Mouse (Mus musculus) thymus, postnatal 25 days (tissue): ENCODE measurements at regions not wholly inside any gene's neighbourhood (a gene's known extent, or its start where the extent isn't known, plus 50 kb on each side); places are given as distances from the start of the nearest gene placed in this dataset.

ENCODE experiments used
- DNase-seq: peaks from one replicate; pipeline ENCODE4 v3.0.0; 2022

GRCm38 (mm10) chr5:64463570-64463969 lies 307.5 kb downstream of the Tbc1d1 start:
- no peak for DNase-seq

GRCm38 (mm10) chr5:64466320-64466719 lies 310.2 kb downstream of the Tbc1d1 start:
- DNase-seq, result no peak

- no peak for DNase-seq
Observed at GRCm38 (mm10) chr5:64467856-64468255, 311.8 kb downstream of the Tbc1d1 start.

GRCm38 (mm10) chr5:64468307-64468706 lies 312.2 kb downstream of the Tbc1d1 start:
- no peak for DNase-seq

GRCm38 (mm10) chr5:64472008-64472407 lies 315.9 kb downstream of the Tbc1d1 start:
- DNase-seq, result no peak

- no peak for DNase-seq
Observed at GRCm38 (mm10) chr5:64472415-64472814, 316.3 kb downstream of the Tbc1d1 start.

- DNase-seq, result no peak
Observed at GRCm38 (mm10) chr5:64474868-64475267, 318.8 kb downstream of the Tbc1d1 start.

- no peak for DNase-seq
Observed at GRCm38 (mm10) chr5:64475736-64476519, 319.8 kb downstream of the Tbc1d1 start.

GRCm38 (mm10) chr5:64476641-64477369 lies 320.7 kb downstream of the Tbc1d1 start:
- DNase-seq, result no peak

GRCm38 (mm10) chr5:64478143-64478542 lies 322.0 kb downstream of the Tbc1d1 start:
- no peak for DNase-seq

GRCm38 (mm10) chr5:64478599-64479214 lies 322.6 kb downstream of the Tbc1d1 start:
- no peak for DNase-seq

- no peak for DNase-seq
Observed at GRCm38 (mm10) chr5:64479315-64479714, 323.2 kb downstream of the Tbc1d1 start.

GRCm38 (mm10) chr5:64485043-64485442 lies 318.1 kb upstream of the Klf3 start:
- DNase-seq, result no peak

GRCm38 (mm10) chr5:64485856-64486255 lies 317.3 kb upstream of the Klf3 start:
- DNase-seq, result no peak

GRCm38 (mm10) chr5:64486761-64487160 lies 316.4 kb upstream of the Klf3 start:
- no peak for DNase-seq

- peak; percentile 77 for DNase-seq
Observed at GRCm38 (mm10) chr5:64487698-64488398, 315.3 kb upstream of the Klf3 start.

GRCm38 (mm10) chr5:64489656-64490444 lies 313.3 kb upstream of the Klf3 start:
- no peak for DNase-seq

- DNase-seq, result no peak
Observed at GRCm38 (mm10) chr5:64490445-64490950, 312.7 kb upstream of the Klf3 start.

- DNase-seq, result no peak
Observed at GRCm38 (mm10) chr5:64494429-64494828, 308.8 kb upstream of the Klf3 start.

- peak; percentile 73 for DNase-seq
Observed at GRCm38 (mm10) chr5:64496853-64497252, 306.3 kb upstream of the Klf3 start.

- DNase-seq, result peak; percentile 52
Observed at GRCm38 (mm10) chr5:64498431-64498830, 304.8 kb upstream of the Klf3 start.

GRCm38 (mm10) chr5:64499131-64499530 lies 304.1 kb upstream of the Klf3 start:
- DNase-seq, result no peak
